Mouse (Mus musculus) hindbrain, embryonic 14.5 days (tissue): ENCODE measurements at regions not wholly inside any gene's neighbourhood (a gene's known extent, or its start where the extent isn't known, plus 50 kb on each side); places are given as distances from the start of the nearest gene placed in this dataset.

Experiments used
- ATAC-seq: fragments of 200-750 bp; cut with Nextera tagmentation; 2 replicates; pipeline ENCODE4 v1.8.0; 2017; ENCODE audit warnings: moderate number of reproducible peaks, mild to moderate bottlenecking, moderate TSS enrichment, moderate library complexity; ENCODE audit not compliant: low FRiP score
- DNase-seq: peaks from one replicate; pipeline ENCODE4 v3.0.0-alpha.2; 2015; ENCODE audit warnings: low spot score
- H3K27ac ChIP-seq: fragments of 300-500 bp; sonication (generic); 2 replicates; pipeline ENCODE4 v1.5.1; 2014; ENCODE audit warnings: mild to moderate bottlenecking, moderate library complexity
- H3K27me3 ChIP-seq: fragments of 300-500 bp; sonication (generic); 2 replicates; pipeline ENCODE4 v1.6.1; 2014; ENCODE audit warnings: mild to moderate bottlenecking, low read length, mixed read lengths; ENCODE audit not compliant: control insufficient read depth, insufficient read depth
- H3K36me3 ChIP-seq: fragments of 300-500 bp; sonication (generic); replicated peaks from 2 replicates; pipeline ENCODE4 v1.6.1; 2014; ENCODE audit not compliant: control insufficient read depth, insufficient read depth
- H3K4me1 ChIP-seq: fragments of 300-500 bp; sonication (generic); replicated peaks from 2 replicates; pipeline ENCODE4 v1.6.1; 2014; ENCODE audit warnings: antibody characterized with exemption, low read length, mixed read lengths; ENCODE audit not compliant: control insufficient read depth, insufficient read depth
- H3K4me2 ChIP-seq: fragments of 300-500 bp; sonication (generic); replicated peaks from 2 replicates; pipeline ENCODE4 v1.6.1; 2014; ENCODE audit warnings: mild to moderate bottlenecking, moderate library complexity
- H3K4me3 ChIP-seq: fragments of 300-500 bp; sonication (generic); replicated peaks from 2 replicates; pipeline ENCODE4 v1.5.1; 2014; ENCODE audit warnings: mild to moderate bottlenecking, low read length
- H3K9ac ChIP-seq: fragments of 300-500 bp; sonication (generic); 2 replicates; pipeline ENCODE4 v1.6.1; 2014
- H3K9me3 ChIP-seq: fragments of 300-500 bp; sonication (generic); 2 replicates; pipeline ENCODE4 v1.6.1; 2016; ENCODE audit warnings: low read length; ENCODE audit not compliant: control insufficient read depth
- WGBS: fragments of 180-500 bp; shearing (Covaris S2); extraction: QIAGEN DNeasy Blood & Tissue Kit; methylation state at CpG from one replicate; pipeline ENCODE4 v1.1.7; 2014; 5-methylcytosine and 5-hydroxymethylcytosine counted together

DNA sequence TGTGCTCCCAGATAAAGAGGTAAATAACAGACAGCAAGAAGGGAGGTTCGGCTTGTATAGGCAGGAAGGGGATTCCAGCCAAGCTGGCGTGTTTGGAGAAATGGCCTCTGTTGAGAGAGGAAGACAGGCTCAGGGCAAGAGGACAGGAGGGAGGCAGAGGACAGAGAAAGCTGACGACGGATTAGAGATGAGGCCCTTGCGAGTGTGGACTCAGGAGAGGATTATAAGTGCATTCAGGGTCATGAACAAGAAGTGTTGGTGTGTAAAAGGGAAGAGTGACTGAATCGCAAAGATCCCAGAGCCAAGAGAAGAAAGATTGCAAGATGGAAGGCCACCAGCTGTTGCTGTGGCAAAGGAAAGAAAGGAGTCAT lies 133.7 kb upstream of the Rad23b start:
- Histone ChIP-seq H3K27ac (no peak overlapping the region; the same call in 1 of the 2 replicates), H3K4me2 (no peak overlapping the region), H3K4me3 (no peak overlapping the region), H3K9me3 (no peaks in the 10 kb centered on the region), H3K9ac (no peak overlapping the region), H3K27me3 (no peaks in the 10 kb centered on the region), H3K4me1 (0 out of 2 replicates have a peak, but pooled peaks cover 4% of the 10 kb centered on the region), H3K36me3 (no peaks in the 10 kb centered on the region)
- 55% methylated on average over 6 of the region's 6 CpGs for WGBS
- no peak; the same call in 1 of the 2 replicates for ATAC-seq
- no peak for DNase-seq

DNA sequence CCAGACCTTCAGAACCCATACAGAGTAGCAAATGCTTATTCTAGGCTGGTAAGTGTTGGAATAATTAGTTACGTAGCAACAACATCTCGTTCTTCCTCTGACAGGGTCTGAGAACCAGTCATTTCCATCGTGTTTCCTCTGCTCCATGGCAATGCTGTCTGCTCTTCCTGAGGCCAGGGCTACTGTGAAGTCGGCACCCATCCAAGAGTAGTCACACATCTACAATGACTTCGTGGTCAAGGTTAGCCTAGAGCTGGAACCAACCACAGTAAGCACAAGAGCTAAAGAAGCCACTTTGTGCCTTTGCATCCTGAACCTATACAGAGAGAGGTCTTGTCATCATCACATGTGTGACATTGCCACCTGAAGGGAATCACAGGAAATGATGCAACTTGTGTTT lies 124.1 kb upstream of the Rad23b start:
- H3K27me3 ChIP-seq, result no peaks in the 10 kb centered on the region
- H3K36me3 ChIP-seq, result no peaks in the 10 kb centered on the region
- H3K27ac ChIP-seq, result no peak overlapping the region
- H3K9ac ChIP-seq, result no peak overlapping the region
- WGBS, result 89% methylated on average over 5 of the region's 5 CpGs
- no peak for DNase-seq
- no peak overlapping the region for H3K4me3 ChIP-seq
- H3K4me1 ChIP-seq, result no peaks in the 10 kb centered on the region
- ATAC-seq, result no peak
- no peaks in the 10 kb centered on the region for H3K9me3 ChIP-seq
- no peak overlapping the region for H3K4me2 ChIP-seq

DNA sequence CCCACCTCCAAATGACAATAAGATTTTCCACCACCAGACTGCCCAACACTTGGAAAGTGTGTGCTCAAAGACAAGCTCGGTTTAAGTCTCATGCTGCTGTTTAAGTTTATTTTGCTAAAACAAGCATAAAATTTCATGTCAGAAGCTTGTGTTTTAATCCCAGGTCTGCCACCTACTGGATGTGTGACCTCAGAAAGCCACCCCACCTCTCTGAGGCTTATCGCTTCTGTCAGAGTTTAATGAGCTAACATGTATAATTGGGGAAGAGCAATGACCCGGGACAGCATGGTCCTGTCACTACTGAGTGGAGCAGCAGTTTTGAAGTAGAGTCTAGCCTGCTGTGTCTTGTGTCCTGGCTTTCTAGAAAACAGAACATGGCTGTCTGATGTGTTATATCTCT lies 122.4 kb upstream of the Rad23b start:
- no peak overlapping the region for H3K27ac ChIP-seq
- WGBS, result 64% methylated on average over 3 of the region's 3 CpGs
- no peaks in the 10 kb centered on the region for H3K36me3 ChIP-seq
- no peaks in the 10 kb centered on the region for H3K27me3 ChIP-seq
- no peak overlapping the region for H3K4me2 ChIP-seq
- no peaks in the 10 kb centered on the region for H3K4me1 ChIP-seq
- H3K9me3 ChIP-seq, result no peaks in the 10 kb centered on the region
- no peak overlapping the region for H3K9ac ChIP-seq
- DNase-seq, result no peak
- ATAC-seq, result no peak
- no peak overlapping the region for H3K4me3 ChIP-seq

DNA sequence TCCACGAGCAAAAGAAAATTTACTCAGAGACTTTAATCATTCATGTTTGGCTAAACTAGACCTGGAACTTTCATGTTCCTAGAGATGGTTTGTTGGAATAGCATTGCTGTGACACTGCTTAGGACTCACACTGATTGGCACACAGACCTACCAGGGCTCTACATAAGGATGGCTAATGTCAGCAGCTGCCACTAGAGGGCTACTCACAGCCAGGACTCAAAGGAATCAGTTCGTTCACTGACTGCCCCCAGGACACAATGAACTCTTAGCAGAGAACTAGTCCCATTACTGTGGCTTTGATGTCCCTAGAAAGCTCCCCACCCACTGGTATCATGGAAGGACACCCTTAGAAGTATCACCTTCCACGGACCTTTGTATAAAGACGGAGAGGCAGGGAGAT lies 118.3 kb upstream of the Rad23b start:
- Histone ChIP-seq H3K27me3 (no peaks in the 10 kb centered on the region), H3K9ac (no peak overlapping the region), H3K27ac (no peak overlapping the region), H3K36me3 (no peaks in the 10 kb centered on the region), H3K9me3 (no peaks in the 10 kb centered on the region), H3K4me2 (no peak overlapping the region), H3K4me1 (no peaks in the 10 kb centered on the region), H3K4me3 (no peak overlapping the region)
- ATAC-seq, result no peak
- DNase-seq, result no peak
- 31% methylated on average over 4 of the region's 4 CpGs for WGBS

DNA sequence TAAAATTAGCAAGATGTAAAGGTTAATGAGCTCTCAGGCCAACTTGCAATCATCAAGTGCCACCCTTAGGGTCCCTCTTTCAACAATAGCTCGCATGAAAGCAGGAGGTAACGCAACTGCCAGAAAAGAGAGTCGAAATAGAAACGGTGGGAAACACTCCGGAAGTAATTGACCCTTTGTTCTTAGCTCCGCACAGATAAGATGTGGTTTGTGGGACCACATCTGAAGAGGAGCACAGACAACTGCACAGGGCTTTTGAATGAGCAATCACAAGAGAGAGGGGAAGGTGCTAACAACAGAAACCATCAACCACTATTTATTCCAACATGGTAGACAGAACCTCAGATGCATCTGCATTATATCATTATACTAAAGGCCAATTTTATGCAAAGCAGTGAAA lies 112.0 kb upstream of the Rad23b start:
- Histone ChIP-seq H3K36me3 (no peaks in the 10 kb centered on the region), H3K27ac (no peak overlapping the region), H3K27me3 (no peaks in the 10 kb centered on the region), H3K9me3 (no peaks in the 10 kb centered on the region), H3K4me1 (no peaks in the 10 kb centered on the region), H3K4me2 (no peak overlapping the region), H3K9ac (no peak overlapping the region), H3K4me3 (no peak overlapping the region)
- 43% methylated on average over 6 of the region's 6 CpGs for WGBS
- DNase-seq (no peak), ATAC-seq (no peak)

DNA sequence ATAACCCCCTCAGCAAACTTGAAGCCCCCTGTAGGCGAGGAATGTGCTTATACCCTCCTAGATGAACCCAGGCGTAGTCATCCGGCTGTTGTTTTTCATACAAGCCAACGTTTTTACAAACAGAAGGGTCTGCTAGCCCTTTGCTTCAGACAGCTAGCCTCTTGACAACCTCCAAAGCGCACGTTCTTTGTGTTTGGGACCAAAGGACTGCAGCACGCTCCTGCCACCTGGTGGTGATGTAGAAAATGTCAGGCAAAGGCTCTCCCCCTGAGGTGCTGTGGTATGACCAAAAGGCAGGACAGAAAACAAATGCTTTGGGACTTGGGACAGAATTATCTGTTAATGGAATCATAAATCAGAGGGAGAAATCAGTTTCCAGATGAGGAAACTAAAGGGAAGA lies 109.4 kb upstream of the Rad23b start:
- Histone ChIP-seq H3K4me2 (no peak overlapping the region), H3K27me3 (no peaks in the 10 kb centered on the region), H3K4me3 (no peak overlapping the region), H3K4me1 (peaks cover 9% of the 10 kb centered on the region), H3K9me3 (no peaks in the 10 kb centered on the region), H3K27ac (no peak overlapping the region), H3K36me3 (no peaks in the 10 kb centered on the region), H3K9ac (no peak overlapping the region)
- ATAC-seq, result peak; percentile 77; the same call in 1 of the 2 replicates
- peak; percentile 90 for DNase-seq
- WGBS, result 2% methylated on average over 7 of the region's 7 CpGs

DNA sequence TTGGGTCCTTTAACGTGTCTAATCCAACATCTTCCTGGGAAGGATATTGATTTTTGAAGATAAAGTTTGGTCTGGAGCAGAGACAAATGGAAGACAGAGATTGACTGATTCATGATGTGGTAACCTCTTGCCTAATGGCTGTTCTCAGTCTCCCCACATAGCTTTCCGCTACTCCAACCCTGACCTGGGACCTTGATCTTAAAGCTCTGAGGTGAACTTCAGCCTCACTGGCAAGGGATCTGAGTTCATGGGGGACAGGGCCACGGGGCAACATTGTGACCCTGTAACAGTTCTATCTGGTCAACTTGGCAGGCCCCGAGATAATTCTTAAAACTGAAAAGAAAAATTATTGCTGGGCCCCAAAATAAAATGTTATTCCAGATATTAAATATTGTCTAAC lies 107.5 kb upstream of the Rad23b start:
- H3K27ac ChIP-seq, result no peak overlapping the region
- no peaks in the 10 kb centered on the region for H3K36me3 ChIP-seq
- H3K9ac ChIP-seq, result no peak overlapping the region
- ATAC-seq, result no peak
- no peaks in the 10 kb centered on the region for H3K9me3 ChIP-seq
- DNase-seq, result no peak
- no peak overlapping the region for H3K4me2 ChIP-seq
- no peaks in the 10 kb centered on the region for H3K27me3 ChIP-seq
- 86% methylated on average over 4 of the region's 4 CpGs for WGBS
- no peak overlapping the region for H3K4me3 ChIP-seq
- peaks cover 9% of the 10 kb centered on the region for H3K4me1 ChIP-seq

DNA sequence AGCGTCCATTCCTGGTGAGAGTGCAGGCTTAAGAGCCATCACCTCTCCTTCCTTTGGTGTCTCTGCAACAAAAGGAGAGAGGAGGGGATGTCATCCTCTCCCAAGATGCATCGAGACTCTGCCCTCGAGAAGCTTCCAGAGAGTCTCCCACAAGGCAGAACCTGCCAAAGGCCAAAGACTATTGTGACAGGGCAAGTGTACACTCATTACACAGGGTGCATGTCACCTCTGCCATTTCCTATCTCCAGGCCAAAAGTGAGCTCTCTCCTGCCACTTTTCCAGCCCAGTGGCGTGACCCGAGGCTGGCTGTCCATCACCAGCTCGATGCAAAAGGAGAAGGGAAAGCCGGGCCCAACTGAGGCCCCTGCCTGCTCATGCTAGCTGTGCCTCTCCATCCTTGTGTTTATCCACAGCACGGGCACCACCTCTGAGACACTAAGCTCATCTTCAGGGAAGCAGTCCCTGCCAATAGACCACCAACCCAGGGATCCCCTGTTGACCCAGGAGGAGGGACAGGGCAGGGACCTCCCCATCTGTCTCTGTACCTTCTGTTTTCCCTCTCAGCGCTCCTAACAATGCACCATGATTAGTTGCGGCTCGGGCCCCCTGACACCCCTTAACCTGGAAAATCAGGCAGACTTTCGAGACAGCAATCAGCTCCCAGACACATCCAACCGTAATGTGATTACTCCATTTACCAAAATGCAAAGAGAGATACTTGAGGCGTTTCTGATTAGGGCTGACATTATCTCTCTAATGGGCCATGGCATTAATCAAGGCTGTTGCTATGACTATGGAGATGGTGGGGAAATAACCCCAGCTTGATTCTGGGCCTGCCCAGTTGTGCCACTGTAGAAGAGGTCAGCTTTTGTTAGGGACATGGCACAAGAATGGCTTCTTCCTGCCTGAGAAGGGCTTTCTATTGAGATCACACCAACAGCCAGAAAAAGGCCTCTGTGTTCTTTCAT lies 106.5 kb upstream of the Rad23b start:
- Histone ChIP-seq H3K4me2 (no peak overlapping the region), H3K27ac (no peak overlapping the region), H3K9ac (no peak overlapping the region), H3K4me3 (no peak overlapping the region), H3K9me3 (no peaks in the 10 kb centered on the region), H3K4me1 (peaks cover 9% of the 10 kb centered on the region), H3K27me3 (no peaks in the 10 kb centered on the region), H3K36me3 (no peaks in the 10 kb centered on the region)
- ATAC-seq, result no peak
- DNase-seq, result no peak
- 29% methylated on average over 14 of the region's 14 CpGs for WGBS

DNA sequence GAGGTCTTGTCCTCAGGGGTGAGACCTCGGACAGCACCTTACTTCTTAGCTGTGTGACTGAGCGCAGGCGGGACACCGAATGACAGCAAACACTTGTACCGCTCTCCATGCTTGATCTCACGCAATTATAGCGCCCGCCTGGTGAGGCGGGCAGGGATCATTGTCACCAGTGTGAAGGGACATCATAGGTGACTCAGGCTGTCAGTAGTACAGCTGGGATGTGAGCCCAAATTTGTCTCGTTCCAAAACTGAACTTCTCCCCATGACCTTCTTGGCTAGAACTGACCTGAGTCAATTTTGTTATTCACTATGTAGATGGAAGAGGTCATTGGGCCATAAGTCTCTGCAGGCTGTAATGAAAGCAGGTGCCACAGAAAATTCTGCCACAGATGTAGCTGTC lies 104.1 kb upstream of the Rad23b start:
- Histone ChIP-seq H3K9ac (no peak overlapping the region), H3K4me2 (no peak overlapping the region), H3K27ac (no peak overlapping the region), H3K27me3 (no peaks in the 10 kb centered on the region), H3K4me3 (no peak overlapping the region), H3K4me1 (peaks cover 9% of the 10 kb centered on the region), H3K9me3 (no peaks in the 10 kb centered on the region), H3K36me3 (no peaks in the 10 kb centered on the region)
- ATAC-seq (no peak), DNase-seq (no peak)
- 79% methylated on average over 10 of the region's 10 CpGs for WGBS
